Mouse (Mus musculus) cortical plate, adult 2 months (tissue): ENCODE measurements around the gene Rogdi.

Experiments
- CTCF ChIP-seq: fragments of 200-500 bp; IDR thresholded peaks from 2 replicates; pipeline ENCODE4 v1.5.1; 2011; ENCODE audit warnings: mild to moderate bottlenecking, control low read depth, low read length; ENCODE audit not compliant: insufficient read depth; ENCODE audit errors: extremely low read depth
- POLR2A ChIP-seq: fragments of 200-500 bp; IDR thresholded peaks from 2 replicates; pipeline ENCODE4 v1.6.1; 2011; ENCODE audit warnings: mild to moderate bottlenecking, low read length, control low read depth; ENCODE audit not compliant: insufficient read depth; ENCODE audit errors: extremely low read depth

GRCm38 (mm10) chr16:5049182-5049773 is 35.9 kb upstream of the Rogdi start:
- TF ChIP-seq POLR2A: no peak
- no peak for TF ChIP-seq CTCF
